Mouse (Mus musculus): ENCODE measurements at regions not wholly inside any gene's neighbourhood (a gene's known extent, or its start where the extent isn't known, plus 50 kb on each side); places are given as distances from the start of the nearest gene placed in this dataset.

DNA sequence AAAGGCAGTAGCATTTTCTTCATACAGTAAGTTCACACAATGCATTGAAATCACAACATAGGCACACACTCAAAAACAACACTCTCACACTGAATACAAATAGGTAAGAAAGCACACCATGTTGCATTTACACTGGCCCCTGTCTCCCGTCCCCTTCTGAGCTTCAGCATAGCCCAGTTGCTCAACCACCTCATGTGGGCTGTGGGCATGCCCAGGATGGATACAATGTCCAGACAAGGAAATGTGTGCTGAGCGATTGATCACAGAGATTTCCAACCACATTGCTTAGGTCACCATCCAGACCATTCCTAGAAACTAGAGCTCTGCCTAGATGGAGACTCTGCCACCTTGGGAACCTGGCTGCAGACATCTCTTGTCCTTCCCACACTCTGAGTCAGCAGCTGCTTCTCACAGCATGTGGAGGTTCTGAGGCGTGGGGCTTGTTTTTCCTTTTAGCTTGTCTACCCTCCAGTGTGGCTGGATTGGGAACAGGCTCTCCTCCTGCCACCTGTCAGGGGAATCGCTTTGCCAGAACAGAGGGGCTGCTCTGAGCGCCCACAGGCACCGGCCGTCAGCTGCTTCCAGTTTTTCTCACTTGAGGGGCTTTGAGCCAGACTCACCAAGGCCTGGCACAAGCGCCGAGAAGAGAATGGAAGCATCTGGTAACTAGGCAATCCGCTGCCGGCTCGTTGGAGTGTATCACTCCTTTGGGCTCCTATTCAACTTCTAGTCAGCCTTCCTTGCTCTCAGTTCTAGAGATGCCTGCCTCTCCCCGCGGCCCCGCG, 642.5 kb downstream of the Pard3 start:
- Histone ChIP-seq H3K27ac (ENCODE audit: insufficient read depth, low read length) (no peak overlapping the region), H3K4me1 (ENCODE audit: control insufficient read depth, insufficient read depth, low read length) (no peaks in the 10 kb centered on the region), H3K4me3 (ENCODE audit: insufficient read depth, low read length) (no peak overlapping the region)
- TF ChIP-seq POLR2A (IDR thresholded peaks at IDR 0.05; ENCODE audit: low read depth, low read length), result no peak
- no peak for TF ChIP-seq CTCF (IDR thresholded peaks at IDR 0.05; ENCODE audit: borderline replicate concordance, insufficient read depth, low read length)

DNA sequence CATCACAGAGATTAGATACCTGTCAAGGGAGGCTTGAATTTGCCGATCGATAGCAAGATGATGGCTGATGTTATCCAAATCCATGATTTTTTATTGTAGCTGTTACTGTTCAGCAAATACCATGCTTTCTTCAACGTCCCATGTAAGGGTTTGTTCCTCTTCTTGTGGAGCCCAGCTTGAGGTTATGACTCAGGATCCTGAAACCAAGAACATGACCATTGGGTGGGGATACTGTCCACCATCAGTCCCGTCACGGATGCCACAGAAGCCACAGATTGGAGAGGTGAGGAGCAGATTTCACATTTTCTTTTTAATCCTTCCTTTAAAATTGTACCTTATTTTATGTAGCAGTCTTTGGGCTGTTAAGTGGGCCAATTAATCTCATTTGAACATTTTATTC, 645.7 kb downstream of the Pard3 start:
- TF ChIP-seq POLR2A (IDR thresholded peaks at IDR 0.05; ENCODE audit: low read depth, low read length) (no peak), CTCF (IDR thresholded peaks at IDR 0.05; ENCODE audit: borderline replicate concordance, insufficient read depth, low read length) (no peak)
- no peak overlapping the region for H3K27ac ChIP-seq (ENCODE audit: insufficient read depth, low read length)
- no peaks in the 10 kb centered on the region for H3K4me1 ChIP-seq (ENCODE audit: control insufficient read depth, insufficient read depth, low read length)
- H3K4me3 ChIP-seq (ENCODE audit: insufficient read depth, low read length), result no peak overlapping the region

DNA sequence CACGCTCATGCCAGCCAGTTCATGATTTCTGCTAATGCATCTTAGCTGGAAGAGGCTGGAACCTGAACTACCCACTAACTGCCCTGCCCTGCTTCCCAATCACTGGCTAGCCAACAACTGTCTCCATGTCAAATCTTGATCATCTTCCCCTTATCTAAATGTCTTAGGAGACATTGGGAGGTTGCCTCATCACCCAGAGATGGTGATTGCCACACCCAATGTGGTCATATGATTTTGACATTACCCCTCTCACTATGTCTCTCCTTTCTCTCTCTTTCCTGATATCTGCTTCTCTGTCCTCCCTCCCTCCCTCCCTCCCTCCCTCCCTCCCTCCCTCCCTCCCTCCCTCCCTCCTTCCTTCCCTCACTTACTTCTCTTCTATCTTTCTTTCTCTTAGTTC, 643.3 kb upstream of the Nrp1 start:
- Histone ChIP-seq H3K27ac (ENCODE audit: insufficient read depth, low read length) (no peak overlapping the region), H3K4me3 (ENCODE audit: insufficient read depth, low read length) (no peak overlapping the region), H3K4me1 (ENCODE audit: control insufficient read depth, insufficient read depth, low read length) (peaks cover 5% of the 10 kb centered on the region)
- TF ChIP-seq CTCF (IDR thresholded peaks at IDR 0.05; ENCODE audit: borderline replicate concordance, insufficient read depth, low read length), result no peak
- TF ChIP-seq POLR2A (IDR thresholded peaks at IDR 0.05; ENCODE audit: low read depth, low read length), result no peak

DNA sequence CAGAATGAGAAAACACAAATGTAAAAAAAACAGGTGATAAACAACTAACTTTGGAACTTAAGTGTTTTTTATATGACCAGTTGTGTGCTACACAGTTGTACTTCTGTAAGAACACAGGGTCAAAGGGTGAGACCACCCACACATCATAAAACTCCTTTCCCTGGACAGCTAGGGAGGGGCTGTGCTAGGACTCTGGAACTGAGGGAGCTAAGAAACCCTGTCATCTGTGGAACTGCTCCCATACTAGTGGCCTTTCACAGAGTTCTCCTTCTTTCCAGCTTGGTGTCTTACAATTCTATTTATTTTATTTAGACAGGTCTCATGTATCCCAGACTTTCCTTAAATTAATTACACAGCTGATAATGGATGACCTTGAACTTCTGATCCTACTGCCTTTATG, 640.4 kb upstream of the Nrp1 start:
- TF ChIP-seq POLR2A (IDR thresholded peaks at IDR 0.05; ENCODE audit: low read depth, low read length), result no peak
- TF ChIP-seq CTCF (IDR thresholded peaks at IDR 0.05; ENCODE audit: borderline replicate concordance, insufficient read depth, low read length), result no peak
- H3K4me1 ChIP-seq (ENCODE audit: control insufficient read depth, insufficient read depth, low read length), result peaks cover 13% of the 10 kb centered on the region

DNA sequence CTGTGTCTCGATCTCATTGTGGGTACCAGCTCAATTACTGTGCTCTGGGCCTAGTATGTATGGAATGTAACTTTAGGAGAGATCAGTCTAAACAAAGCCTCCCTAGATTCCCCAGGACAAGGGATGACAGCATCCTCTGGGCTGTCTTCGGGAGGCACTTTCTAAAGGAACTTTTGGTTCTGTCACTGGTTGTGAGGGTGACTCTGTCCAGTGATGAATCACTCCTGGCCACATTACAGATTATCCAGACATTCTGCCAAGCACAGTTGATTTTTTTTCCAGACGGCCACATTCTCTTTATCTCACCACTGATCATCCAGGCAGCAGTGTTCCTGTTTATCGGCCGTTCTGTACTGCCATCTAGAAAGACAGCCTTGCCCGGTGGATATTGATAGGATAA, 638.5 kb upstream of the Nrp1 start:
- H3K27ac ChIP-seq (ENCODE audit: insufficient read depth, low read length), result 0 out of 2 replicates have a peak overlapping the region, but pooled peaks have one; percentile 39
- H3K4me3 ChIP-seq (ENCODE audit: insufficient read depth, low read length), result no peak overlapping the region
- TF ChIP-seq CTCF (IDR thresholded peaks at IDR 0.05; ENCODE audit: borderline replicate concordance, insufficient read depth, low read length) (no peak), POLR2A (IDR thresholded peaks at IDR 0.05; ENCODE audit: low read depth, low read length) (no peak)
- peaks cover 13% of the 10 kb centered on the region for H3K4me1 ChIP-seq (ENCODE audit: control insufficient read depth, insufficient read depth, low read length)

More for the DNA sequence above, 640.4 kb upstream of the Nrp1 start:
- no peak overlapping the region for H3K4me3 ChIP-seq (ENCODE audit: insufficient read depth, low read length)
- H3K27ac ChIP-seq (ENCODE audit: insufficient read depth, low read length), result no peak overlapping the region

DNA sequence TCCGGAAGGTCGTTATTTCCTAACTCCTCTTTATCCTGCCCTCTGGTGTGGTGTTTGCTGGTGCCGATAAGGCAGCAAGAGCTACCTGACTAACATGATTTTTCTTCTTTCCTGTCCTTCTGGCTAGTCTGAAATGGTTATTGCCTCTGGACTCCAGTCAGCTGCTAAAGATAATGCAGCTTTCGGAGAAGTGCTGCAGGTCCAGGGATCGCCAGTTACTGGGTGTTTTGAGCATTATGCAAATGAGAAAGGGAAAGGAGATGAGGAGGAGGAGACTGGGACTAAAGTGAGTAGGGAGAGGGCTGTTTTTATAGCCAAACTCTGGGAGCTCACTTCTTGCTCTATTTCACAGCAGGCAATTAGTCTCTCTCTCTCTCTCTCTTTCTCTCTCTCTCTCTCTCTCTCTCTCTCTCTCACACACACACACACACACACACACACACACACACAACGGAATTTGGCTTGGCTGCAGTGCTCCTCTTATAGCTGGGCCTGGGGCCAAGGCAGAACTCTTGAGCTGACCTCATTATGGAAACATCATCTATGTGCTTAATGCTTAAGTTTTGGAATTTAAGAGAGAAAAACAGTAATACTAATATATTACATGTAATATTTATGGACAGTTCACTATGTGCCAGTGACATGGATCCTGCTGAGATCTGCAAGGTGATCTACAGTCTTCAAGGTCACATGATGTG, 637.7 kb upstream of the Nrp1 start:
- H3K27ac ChIP-seq (ENCODE audit: insufficient read depth, low read length), result 0 out of 2 replicates have a peak overlapping the region, but pooled peaks have one; percentile 1
- H3K4me1 ChIP-seq (ENCODE audit: control insufficient read depth, insufficient read depth, low read length), result peaks cover 13% of the 10 kb centered on the region
- no peak for TF ChIP-seq POLR2A (IDR thresholded peaks at IDR 0.05; ENCODE audit: low read depth, low read length)
- no peak for TF ChIP-seq CTCF (IDR thresholded peaks at IDR 0.05; ENCODE audit: borderline replicate concordance, insufficient read depth, low read length)
- no peak overlapping the region for H3K4me3 ChIP-seq (ENCODE audit: insufficient read depth, low read length)

DNA sequence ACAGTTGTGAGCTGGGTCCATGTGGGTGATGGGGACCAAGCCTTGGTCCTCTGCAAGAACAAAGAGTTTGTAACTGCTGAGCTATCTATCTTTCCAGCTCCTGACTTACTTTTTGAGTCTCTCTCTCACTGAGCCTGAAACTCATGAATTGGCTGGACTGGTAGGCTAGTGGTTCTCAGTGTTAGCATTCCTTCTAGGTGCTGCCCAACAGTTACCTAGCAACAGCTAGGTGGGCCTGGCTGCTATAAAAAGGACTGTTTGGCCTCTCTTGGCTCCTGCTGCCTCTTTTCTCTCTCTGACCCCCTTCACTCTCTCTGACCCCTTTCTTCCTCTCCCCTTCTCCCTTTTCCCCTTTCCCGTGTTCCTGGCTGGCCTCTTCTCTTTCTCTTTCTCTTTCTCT, 636.8 kb upstream of the Nrp1 start:
- TF ChIP-seq CTCF (IDR thresholded peaks at IDR 0.05; ENCODE audit: borderline replicate concordance, insufficient read depth, low read length) (no peak), POLR2A (IDR thresholded peaks at IDR 0.05; ENCODE audit: low read depth, low read length) (no peak)
- peaks cover 13% of the 10 kb centered on the region for H3K4me1 ChIP-seq (ENCODE audit: control insufficient read depth, insufficient read depth, low read length)
- H3K4me3 ChIP-seq (ENCODE audit: insufficient read depth, low read length), result no peak overlapping the region
- no peak overlapping the region for H3K27ac ChIP-seq (ENCODE audit: insufficient read depth, low read length)

DNA sequence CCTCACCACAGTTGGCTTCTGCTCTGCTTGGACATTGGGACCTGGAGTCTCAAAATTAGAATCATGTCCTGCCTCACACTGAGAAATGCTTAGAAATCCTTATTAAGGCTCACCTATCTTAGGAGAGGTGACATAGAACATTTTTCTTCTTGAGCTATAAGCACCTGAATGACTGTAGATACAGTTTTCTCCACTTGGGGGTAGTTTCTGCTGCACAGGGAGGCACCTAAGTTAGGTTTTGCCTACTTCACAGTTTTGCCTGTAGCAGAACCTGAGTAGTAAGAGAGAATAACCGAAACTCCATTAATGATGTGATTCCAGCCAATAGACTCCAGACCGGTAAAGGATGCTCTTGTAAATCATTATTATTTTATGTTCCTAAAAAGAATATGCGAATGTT, 624.3 kb upstream of the Nrp1 start:
- no peaks in the 10 kb centered on the region for H3K4me1 ChIP-seq (ENCODE audit: control insufficient read depth, insufficient read depth, low read length)
- no peak overlapping the region for H3K27ac ChIP-seq (ENCODE audit: insufficient read depth, low read length)
- no peak overlapping the region for H3K4me3 ChIP-seq (ENCODE audit: insufficient read depth, low read length)
- no peak for TF ChIP-seq POLR2A (IDR thresholded peaks at IDR 0.05; ENCODE audit: low read depth, low read length)
- TF ChIP-seq CTCF (IDR thresholded peaks at IDR 0.05; ENCODE audit: borderline replicate concordance, insufficient read depth, low read length), result no peak

DNA sequence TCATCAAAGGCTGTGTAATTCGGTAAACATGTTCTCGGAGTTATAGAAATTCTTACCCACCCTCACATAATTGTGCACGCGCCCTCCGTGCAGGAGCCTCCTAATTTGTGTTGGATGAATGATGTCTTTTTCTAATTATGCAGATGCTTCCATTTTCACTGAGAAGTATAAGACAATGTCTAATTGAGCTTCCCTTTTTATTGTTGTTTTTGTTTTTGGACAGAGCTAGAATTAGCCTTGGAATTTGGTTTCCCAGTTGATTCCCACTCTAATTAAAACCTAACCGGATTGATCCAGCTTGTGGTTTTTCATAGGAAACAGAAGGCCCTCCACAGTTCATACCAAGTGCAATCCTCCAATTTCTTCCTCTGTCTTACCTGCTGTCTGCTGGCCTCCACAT, 616.2 kb upstream of the Nrp1 start:
- Histone ChIP-seq H3K4me1 (ENCODE audit: control insufficient read depth, insufficient read depth, low read length) (no peaks in the 10 kb centered on the region), H3K4me3 (ENCODE audit: insufficient read depth, low read length) (no peak overlapping the region), H3K27ac (ENCODE audit: insufficient read depth, low read length) (no peak overlapping the region)
- TF ChIP-seq CTCF (IDR thresholded peaks at IDR 0.05; ENCODE audit: borderline replicate concordance, insufficient read depth, low read length) (no peak), POLR2A (IDR thresholded peaks at IDR 0.05; ENCODE audit: low read depth, low read length) (no peak)

DNA sequence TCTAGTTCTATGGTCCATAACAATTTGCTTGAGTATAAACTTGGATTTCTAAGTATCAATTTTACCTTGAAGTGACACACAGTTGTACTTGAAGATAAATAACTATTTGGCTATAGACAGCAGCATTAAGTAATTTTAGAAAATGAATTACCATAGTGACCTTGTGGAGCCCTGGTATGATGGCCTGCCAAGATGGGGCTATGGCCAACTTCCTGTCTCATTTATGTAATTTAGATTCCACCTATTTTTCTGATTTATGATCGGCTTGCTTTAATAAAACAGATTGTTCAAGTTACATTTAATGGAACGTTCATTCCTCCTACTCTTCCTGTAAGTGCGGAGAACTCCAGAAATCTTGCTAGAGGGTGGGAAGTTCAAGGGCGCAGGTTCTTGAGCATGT, 613.2 kb upstream of the Nrp1 start:
- no peak overlapping the region for H3K27ac ChIP-seq (ENCODE audit: insufficient read depth, low read length)
- H3K4me1 ChIP-seq (ENCODE audit: control insufficient read depth, insufficient read depth, low read length), result no peaks in the 10 kb centered on the region
- TF ChIP-seq CTCF (IDR thresholded peaks at IDR 0.05; ENCODE audit: borderline replicate concordance, insufficient read depth, low read length) (no peak), POLR2A (IDR thresholded peaks at IDR 0.05; ENCODE audit: low read depth, low read length) (no peak)
- no peak overlapping the region for H3K4me3 ChIP-seq (ENCODE audit: insufficient read depth, low read length)
